Mouse (Mus musculus) forebrain, postnatal 0 days (tissue): ENCODE measurements around the gene Olfr316. TPM values are rescaled to one million over a fixed set of nuclear protein-coding genes. Genes with fewer than 3 reads are reported as not detected.

ENCODE experiments used
- ATAC-seq: fragments of 200-750 bp; cut with Nextera tagmentation; 2 replicates; pipeline ENCODE4 v1.8.0; 2017; ENCODE audit warnings: mild to moderate bottlenecking, moderate library complexity
- DNase-seq: peaks from one replicate; pipeline ENCODE4 v3.0.0-alpha.2; 2015
- H3K27ac ChIP-seq: fragments of 300-500 bp; sonication (generic); 2 replicates; pipeline ENCODE4 v1.5.1; 2014; ENCODE audit warnings: low read depth, mild to moderate bottlenecking, antibody characterized with exemption, low read length, moderate library complexity, mixed read lengths
- H3K27me3 ChIP-seq: fragments of 300-500 bp; sonication (generic); 2 replicates; pipeline ENCODE4 v1.6.1; 2014; ENCODE audit warnings: mild to moderate bottlenecking, low read length, mixed read lengths; ENCODE audit not compliant: insufficient read depth
- H3K36me3 ChIP-seq: fragments of 300-500 bp; sonication (generic); 2 replicates; pipeline ENCODE4 v1.6.1; 2014; ENCODE audit warnings: mild to moderate bottlenecking, moderate library complexity; ENCODE audit not compliant: insufficient read depth
- H3K4me1 ChIP-seq: fragments of 300-500 bp; sonication (generic); 2 replicates; pipeline ENCODE4 v1.6.1; 2014; ENCODE audit warnings: antibody characterized with exemption; ENCODE audit not compliant: insufficient read depth
- H3K4me2 ChIP-seq: fragments of 300-500 bp; sonication (generic); 2 replicates; pipeline ENCODE4 v1.6.1; 2014; ENCODE audit warnings: low read depth, mild to moderate bottlenecking, moderate library complexity
- H3K4me3 ChIP-seq: fragments of 300-500 bp; sonication (generic); 2 replicates; pipeline ENCODE4 v1.5.1; 2014; ENCODE audit warnings: low read depth, low read length, mixed read lengths
- H3K9ac ChIP-seq: fragments of 300-500 bp; sonication (generic); 2 replicates; pipeline ENCODE4 v1.6.1; 2014; ENCODE audit warnings: mild to moderate bottlenecking
- H3K9me3 ChIP-seq: fragments of 300-500 bp; sonication (generic); 2 replicates; pipeline ENCODE4 v1.6.1; 2016; ENCODE audit warnings: low read length
- CTCF ChIP-seq: sonication (generic); IDR thresholded peaks from 2 replicates; pipeline ENCODE4 v1.5.1; 2016; ENCODE audit warnings: antibody characterized with exemption, control low read depth, low read depth
- WGBS: fragments of 180-500 bp; shearing (Covaris S2); extraction: QIAGEN DNeasy Blood & Tissue Kit; methylation state at CpG from one replicate; pipeline ENCODE4 v1.1.7; 2014; 5-methylcytosine and 5-hydroxymethylcytosine counted together
- polyA plus RNA-seq: library from polyadenylated mRNA; unstranded; fragments of >200 nt; fragmentation: Nextera tagmentation; extraction: Ambion mirVana; gene quantifications from 2 replicates; pipeline ENCODE4 v1.2.1, GENCODE M21; 2015
- total RNA-seq: library from RNA; depleted of rRNA; stranded (reverse); fragments of >200 nt; gene quantifications from 2 replicates; pipeline ENCODE4 v1.2.3, GENCODE M21; 2014

Gene Olfr316
- total and polyA plus RNA-seq, 2 experiments from 2014 or later = 0.16 TPM; not detected in 1

DNA sequence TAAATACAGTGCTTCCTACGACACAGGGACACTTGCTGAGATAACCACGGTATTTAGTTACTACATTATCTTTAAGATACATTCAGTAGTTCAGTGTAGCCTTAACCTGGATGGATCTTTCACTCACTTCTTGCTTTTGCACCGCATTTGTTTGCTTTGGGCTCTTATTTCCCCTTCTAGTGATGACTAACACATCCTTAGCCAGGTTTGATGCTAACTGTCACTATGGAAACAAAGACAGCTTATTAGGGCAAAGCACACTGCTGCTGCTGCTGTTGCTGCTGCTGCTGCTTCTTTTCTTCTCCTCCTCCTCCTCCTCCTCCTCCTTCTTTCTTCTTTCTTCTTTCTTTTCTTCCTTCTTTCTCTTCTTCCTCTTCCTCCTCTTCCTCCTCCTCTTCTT lies 37.0 kb downstream of the Olfr316 start:
- TF ChIP-seq CTCF = no peak
- Histone ChIP-seq H3K27me3 (no peaks in the 10 kb centered on the region), H3K36me3 (no peaks in the 10 kb centered on the region), H3K9me3 (no peaks in the 10 kb centered on the region), H3K4me1 (no peaks in the 10 kb centered on the region), H3K27ac (no peak overlapping the region), H3K9ac (no peak overlapping the region), H3K4me3 (no peak overlapping the region), H3K4me2 (no peak overlapping the region)
- 13% methylated on average over 3 of the region's 3 CpGs for WGBS
- ATAC-seq = no peak
- DNase-seq = no peak

DNA sequence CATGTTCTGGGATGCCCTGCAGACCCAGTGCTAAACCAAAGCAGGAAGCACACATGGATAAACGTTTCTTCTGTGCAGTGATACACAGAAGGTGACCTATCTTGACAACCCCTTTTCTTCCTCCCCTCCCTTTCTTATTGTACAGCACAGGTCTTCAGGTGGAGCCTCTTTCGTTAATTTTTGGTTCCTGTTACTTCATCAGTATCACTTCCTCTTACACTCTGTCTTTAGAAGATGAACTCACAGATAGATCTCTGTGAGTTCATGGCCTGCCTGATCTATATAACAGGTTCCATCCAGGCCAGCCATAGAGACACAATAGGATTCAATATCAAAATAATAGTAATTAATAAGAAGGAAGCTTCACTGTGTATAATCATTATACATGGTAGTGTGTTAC lies 37.5 kb downstream of the Olfr316 start:
- no peak overlapping the region for H3K27ac ChIP-seq
- no peaks in the 10 kb centered on the region for H3K9me3 ChIP-seq
- H3K36me3 ChIP-seq = no peaks in the 10 kb centered on the region
- H3K4me2 ChIP-seq = no peak overlapping the region
- 49% methylated on average over 2 of the region's 2 CpGs for WGBS
- no peaks in the 10 kb centered on the region for H3K27me3 ChIP-seq
- no peak overlapping the region for H3K4me3 ChIP-seq
- no peak for DNase-seq
- no peak for TF ChIP-seq CTCF
- H3K4me1 ChIP-seq = no peaks in the 10 kb centered on the region
- ATAC-seq = no peak
- H3K9ac ChIP-seq = no peak overlapping the region

DNA sequence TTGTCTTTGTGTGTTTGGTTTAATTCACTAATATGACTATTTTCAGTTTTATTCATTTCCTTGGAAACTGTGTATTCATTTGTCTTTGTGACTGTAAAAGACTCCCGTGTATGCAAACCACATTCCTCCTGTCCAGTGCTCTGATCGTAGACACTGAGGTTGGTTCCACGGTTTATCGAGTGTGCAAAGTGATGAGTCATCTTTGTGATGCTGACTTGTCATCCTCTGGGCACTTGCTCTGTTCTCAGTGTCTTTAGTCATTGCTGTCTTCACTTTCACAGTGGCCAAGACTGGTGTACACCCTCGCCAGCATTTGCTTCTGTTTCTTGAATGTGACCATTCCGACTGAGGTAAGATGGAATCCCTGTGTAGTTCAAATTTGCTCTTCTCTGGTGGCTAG lies 38.1 kb downstream of the Olfr316 start:
- Histone ChIP-seq H3K36me3 (no peaks in the 10 kb centered on the region), H3K4me2 (no peak overlapping the region), H3K4me3 (no peak overlapping the region), H3K4me1 (no peaks in the 10 kb centered on the region), H3K27me3 (no peaks in the 10 kb centered on the region), H3K9me3 (no peaks in the 10 kb centered on the region), H3K9ac (no peak overlapping the region), H3K27ac (no peak overlapping the region)
- ATAC-seq (no peak), DNase-seq (no peak)
- no peak for TF ChIP-seq CTCF
- WGBS = 81% methylated on average over 6 of the region's 6 CpGs

DNA sequence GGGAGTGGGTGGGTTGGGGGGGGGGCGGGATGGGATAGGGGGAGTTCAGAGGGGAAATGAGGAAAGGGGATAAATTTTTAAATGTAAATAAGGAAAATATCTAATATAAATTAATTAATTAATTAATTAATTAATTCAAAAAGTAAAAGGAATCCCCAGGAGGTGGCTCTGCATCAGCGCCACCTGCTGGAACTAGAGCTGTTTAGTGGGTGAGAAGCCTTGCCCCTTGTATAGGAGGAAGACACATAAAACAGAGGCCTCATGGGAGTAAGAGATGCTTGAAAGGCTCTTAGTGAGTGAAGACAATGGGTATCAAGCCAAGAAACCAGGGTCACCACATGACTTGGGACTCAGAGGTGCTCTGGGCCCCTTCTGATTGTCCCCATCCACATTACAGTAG lies 43.3 kb downstream of the Olfr316 start:
- no peak overlapping the region for H3K9ac ChIP-seq
- H3K4me2 ChIP-seq = no peak overlapping the region
- no peak overlapping the region for H3K27ac ChIP-seq
- no peaks in the 10 kb centered on the region for H3K9me3 ChIP-seq
- 79% methylated on average over 2 of the region's 2 CpGs for WGBS
- H3K27me3 ChIP-seq = no peaks in the 10 kb centered on the region
- no peak for TF ChIP-seq CTCF
- H3K36me3 ChIP-seq = no peaks in the 10 kb centered on the region
- DNase-seq (no peak), ATAC-seq (no peak)
- no peaks in the 10 kb centered on the region for H3K4me1 ChIP-seq
- no peak overlapping the region for H3K4me3 ChIP-seq

DNA sequence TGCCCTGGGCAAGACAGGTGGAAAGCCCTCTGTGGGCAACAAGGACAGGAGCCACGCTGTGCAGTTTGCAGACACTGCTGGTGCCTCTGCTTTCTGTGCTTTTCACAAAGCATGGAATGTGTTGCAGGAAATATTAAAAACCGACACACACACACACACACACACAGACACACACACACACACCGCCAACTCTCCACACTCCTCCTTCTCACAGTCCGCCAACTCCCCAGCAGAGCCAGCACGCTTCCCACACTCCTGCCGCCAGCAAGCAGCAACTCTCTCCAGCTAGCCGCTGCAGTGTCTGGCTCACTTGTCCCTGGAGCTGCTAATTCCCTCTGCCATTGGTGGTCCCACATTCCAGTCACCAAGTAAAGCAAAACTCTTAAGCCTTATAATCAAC lies 44.3 kb downstream of the Olfr316 start:
- Histone ChIP-seq H3K9ac (no peak overlapping the region), H3K4me2 (no peak overlapping the region), H3K27ac (no peak overlapping the region), H3K9me3 (no peaks in the 10 kb centered on the region), H3K4me1 (no peaks in the 10 kb centered on the region), H3K4me3 (no peak overlapping the region), H3K36me3 (no peaks in the 10 kb centered on the region), H3K27me3 (no peaks in the 10 kb centered on the region)
- TF ChIP-seq CTCF = no peak
- 73% methylated on average over 7 of the region's 7 CpGs for WGBS
- no peak for ATAC-seq
- DNase-seq = peak; percentile 16

DNA sequence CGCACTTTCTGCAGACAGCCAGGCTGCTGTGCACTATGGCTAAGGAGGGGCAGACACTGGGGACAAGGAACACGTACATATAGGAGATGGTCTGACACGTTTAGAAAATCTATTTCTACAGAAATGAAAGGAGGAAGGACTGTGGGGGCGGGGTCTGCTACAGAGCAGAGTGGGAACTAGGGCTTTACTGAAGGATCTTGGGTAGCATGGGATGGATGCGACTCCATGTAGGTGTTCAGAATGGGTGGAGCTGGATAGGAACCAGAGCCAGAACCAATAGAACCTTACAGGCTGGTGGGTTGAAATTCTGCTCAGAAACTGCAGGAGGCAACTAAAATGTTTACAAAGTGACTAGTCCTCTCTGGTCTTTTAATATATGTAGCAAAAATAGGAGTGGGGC lies 47.2 kb downstream of the Olfr316 start:
- TF ChIP-seq CTCF = no peak
- 82% methylated on average over 5 of the region's 5 CpGs for WGBS
- Histone ChIP-seq H3K27me3 (no peaks in the 10 kb centered on the region), H3K9ac (no peak overlapping the region), H3K4me3 (no peak overlapping the region), H3K9me3 (no peaks in the 10 kb centered on the region), H3K4me2 (no peak overlapping the region), H3K36me3 (no peaks in the 10 kb centered on the region), H3K4me1 (no peaks in the 10 kb centered on the region), H3K27ac (no peak overlapping the region)
- DNase-seq = no peak
- ATAC-seq = no peak

DNA sequence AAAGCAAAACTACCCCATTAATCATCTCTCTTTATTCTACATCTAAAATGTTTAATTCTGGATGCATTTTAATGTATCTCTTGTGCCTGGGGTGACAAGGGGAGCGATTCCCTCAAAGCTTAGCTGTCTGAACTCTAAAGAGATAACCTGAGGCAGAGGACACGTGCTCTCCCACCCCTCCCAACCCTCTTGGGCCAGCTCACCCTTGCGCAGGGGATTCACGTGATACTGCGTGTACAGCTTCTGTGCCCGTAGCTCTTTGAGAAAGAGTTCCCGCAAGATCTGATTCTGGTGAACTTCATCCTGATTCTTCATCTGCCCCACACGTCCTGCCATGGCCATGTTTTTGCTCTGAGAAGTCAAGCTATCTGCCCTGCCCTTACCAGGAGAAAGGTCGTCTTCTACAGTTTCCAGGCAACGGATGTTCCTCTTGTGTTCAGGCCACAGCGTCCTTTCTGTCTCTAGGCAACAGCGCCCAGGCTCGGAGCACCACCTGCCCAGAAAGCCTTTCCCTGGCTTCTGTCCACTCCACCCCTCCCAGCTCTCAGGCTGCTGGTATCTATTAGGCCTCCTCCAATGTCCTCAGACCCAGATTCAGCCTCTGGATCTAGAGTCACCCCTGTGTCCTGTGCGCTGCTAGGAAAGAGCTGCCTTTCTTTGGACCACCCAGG lies 49.2 kb downstream of the Olfr316 start, which contains the start of gene Fam183b:
TSS of gene Fam183b (minus strand) at position 403 of the 671 bp plus-strand sequence.
- Histone ChIP-seq H3K27ac (no peak within 1 kb of the TSS), H3K4me2 (peak within 1 kb of the TSS; percentile 11; the same call in 1 of the 2 replicates), H3K36me3 (no peaks in the 10 kb centered on the region), H3K27me3 (no peaks in the 10 kb centered on the region), H3K9ac (no peak within 1 kb of the TSS), H3K9me3 (no peaks in the 10 kb centered on the region), H3K4me1 (no peaks in the 10 kb centered on the region), H3K4me3 (no peak within 1 kb of the TSS)
- no peak for TF ChIP-seq CTCF
- ATAC-seq (peak; percentile 77), DNase-seq (peak; percentile 58)
- WGBS = 29% methylated on average over 14 of the region's 14 CpGs

DNA sequence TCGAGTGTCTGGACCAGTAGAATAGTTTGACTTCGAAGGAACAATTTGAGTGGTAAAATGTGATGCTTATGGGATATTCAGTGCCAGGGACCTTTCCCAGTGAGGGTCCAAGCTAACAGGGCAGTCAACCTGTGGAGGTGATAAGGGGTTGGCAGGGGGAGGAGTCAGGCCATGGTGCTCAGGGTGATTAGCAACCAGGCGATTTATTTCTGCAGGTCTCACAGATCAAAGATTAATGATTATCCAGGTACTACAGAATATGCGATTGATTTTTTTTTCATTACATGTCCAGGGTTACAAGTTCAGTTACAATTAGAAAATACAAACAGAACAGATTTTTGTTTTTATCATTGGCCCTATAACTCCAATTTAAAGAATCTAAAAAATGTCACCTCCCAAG lies 51.3 kb downstream of the Olfr316 start:
- Histone ChIP-seq H3K4me1 (no peaks in the 10 kb centered on the region), H3K36me3 (no peaks in the 10 kb centered on the region), H3K27ac (no peak overlapping the region), H3K9me3 (no peaks in the 10 kb centered on the region), H3K9ac (no peak overlapping the region), H3K4me2 (no peak overlapping the region), H3K4me3 (no peak overlapping the region), H3K27me3 (no peaks in the 10 kb centered on the region)
- no peak for DNase-seq
- TF ChIP-seq CTCF = no peak
- ATAC-seq = no peak
- 82% methylated on average over 4 of the region's 4 CpGs for WGBS
